Mouse (Mus musculus): ENCODE measurements around the gene Ppara. TPM values are rescaled to one million over a fixed set of nuclear protein-coding genes. Genes with fewer than 3 reads are reported as not detected.

Gene Ppara
- polyA plus RNA-seq, 1 experiment from 2014 or later: 14.3 TPM

DNA sequence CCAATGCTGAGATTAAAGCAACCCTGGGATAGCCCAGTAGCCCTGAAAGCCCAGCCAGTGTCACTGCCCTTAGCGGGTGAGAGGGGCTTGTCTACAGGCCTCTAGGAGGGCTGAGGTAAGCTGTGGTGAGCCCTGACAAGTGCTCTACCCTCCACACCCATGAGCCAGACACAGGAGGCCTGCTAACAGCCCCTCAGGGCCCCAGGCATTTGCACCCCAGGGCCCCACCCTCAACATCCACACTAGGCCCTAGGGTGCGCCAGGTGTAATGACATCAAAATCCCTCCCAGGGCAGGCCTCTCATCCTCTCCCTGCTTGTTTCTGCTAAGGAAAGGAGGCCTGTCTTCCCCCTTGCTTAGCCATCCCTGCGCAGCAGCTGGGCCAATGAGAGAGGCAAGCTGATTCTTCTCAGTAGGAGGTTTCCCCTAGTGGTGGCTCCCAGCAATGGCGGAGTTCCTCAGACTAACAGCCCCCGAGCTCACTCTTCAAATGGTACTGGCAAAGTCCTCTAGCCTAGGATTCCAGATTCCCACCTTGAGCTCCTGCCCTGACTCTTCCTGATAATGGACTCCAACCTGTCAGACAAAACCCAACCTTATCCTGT is 22.1 kb upstream of the Ppara start:
- H3K27ac ChIP-seq (ENCODE audit: low read depth, low read length): no peak overlapping the region

DNA sequence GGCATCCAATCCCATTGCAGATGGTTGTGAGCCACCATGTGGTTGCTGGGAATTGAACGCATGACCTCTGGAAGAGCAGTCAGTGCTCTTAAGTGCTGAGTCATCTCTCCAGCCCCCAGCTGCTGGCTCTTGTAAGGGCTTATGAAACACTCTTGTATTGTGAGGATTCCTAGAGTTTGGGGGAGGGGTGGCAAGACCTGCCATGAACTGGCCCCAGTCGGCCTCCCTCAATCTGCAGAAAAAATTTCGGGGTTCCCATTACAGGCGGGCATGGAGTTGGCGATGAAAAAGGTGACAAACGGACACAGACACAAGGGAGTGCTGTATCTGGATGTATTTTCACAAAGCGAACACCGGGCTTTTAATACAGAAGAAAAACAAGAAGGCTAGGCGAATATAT is 21.4 kb upstream of the Ppara start:
- WGBS: 86% methylated on average over 9 of the region's 9 CpGs
- Histone ChIP-seq H3K27me3 (replicated peaks; ENCODE audit: control insufficient read depth, insufficient read depth, low read length) (no peaks in the 10 kb centered on the region), H3K36me3 (ENCODE audit: control insufficient read depth, insufficient read depth) (no peaks in the 10 kb centered on the region), H3K4me1 (replicated peaks; ENCODE audit: control insufficient read depth, insufficient read depth, low read length) (no peaks in the 10 kb centered on the region), H3K4me3 (ENCODE audit: low read depth, low read length) (no peak overlapping the region), H3K27ac (ENCODE audit: low read depth, low read length) (no peak overlapping the region), H3K9ac (ENCODE audit: low read depth, low read length) (no peak overlapping the region), H3K9me3 (ENCODE audit: control insufficient read depth) (no peaks in the 10 kb centered on the region), H3K4me2 (replicated peaks; ENCODE audit: low read depth) (no peak overlapping the region)
- no peak for ATAC-seq
- no peak for TF ChIP-seq CTCF (IDR thresholded peaks at IDR 0.05; ENCODE audit: low read depth)

More for the DNA sequence above, 22.1 kb upstream of the Ppara start:
- no peaks in the 10 kb centered on the region for H3K4me1 ChIP-seq (replicated peaks; ENCODE audit: control insufficient read depth, insufficient read depth, low read length)
- peak; percentile 26; the same call in 1 of the 2 replicates for ATAC-seq
- WGBS: 35% methylated on average over 5 of the region's 5 CpGs
- no peak overlapping the region for H3K4me3 ChIP-seq (ENCODE audit: low read depth, low read length)
- H3K4me2 ChIP-seq (replicated peaks; ENCODE audit: low read depth): no peak overlapping the region
- TF ChIP-seq CTCF (IDR thresholded peaks at IDR 0.05; ENCODE audit: low read depth): peak; percentile 77
- H3K9me3 ChIP-seq (ENCODE audit: control insufficient read depth): no peaks in the 10 kb centered on the region
- no peak overlapping the region for H3K9ac ChIP-seq (ENCODE audit: low read depth, low read length)
- H3K27me3 ChIP-seq (replicated peaks; ENCODE audit: control insufficient read depth, insufficient read depth, low read length): no peaks in the 10 kb centered on the region
- H3K36me3 ChIP-seq (ENCODE audit: control insufficient read depth, insufficient read depth): no peaks in the 10 kb centered on the region

DNA sequence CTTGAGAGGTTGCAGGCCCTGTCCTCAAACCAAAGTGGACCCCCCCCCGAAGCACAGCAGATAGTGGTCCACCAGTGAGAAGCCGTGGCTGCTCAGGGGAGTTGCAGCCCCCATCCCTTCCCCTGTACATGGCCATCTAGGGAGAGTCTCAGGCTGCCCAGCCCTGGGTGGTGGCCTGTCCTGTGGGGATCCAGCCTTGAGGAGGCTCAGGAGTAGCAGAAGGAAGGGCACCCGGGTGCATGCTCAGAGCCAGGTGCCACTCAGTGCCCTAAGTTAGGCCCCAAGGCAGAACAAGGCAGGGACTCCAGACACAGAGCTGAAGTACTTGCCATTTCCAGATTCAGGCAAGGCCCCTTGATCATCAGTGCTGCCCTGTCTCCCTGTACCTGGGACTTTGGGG is 19.7 kb upstream of the Ppara start:
- no peak overlapping the region for H3K27ac ChIP-seq (ENCODE audit: low read depth, low read length)
- H3K4me3 ChIP-seq (ENCODE audit: low read depth, low read length): no peak overlapping the region
- no peaks in the 10 kb centered on the region for H3K36me3 ChIP-seq (ENCODE audit: control insufficient read depth, insufficient read depth)
- 81% methylated on average over 3 of the region's 3 CpGs for WGBS
- ATAC-seq: no peak
- H3K4me2 ChIP-seq (replicated peaks; ENCODE audit: low read depth): no peak overlapping the region
- no peaks in the 10 kb centered on the region for H3K4me1 ChIP-seq (replicated peaks; ENCODE audit: control insufficient read depth, insufficient read depth, low read length)
- no peak overlapping the region for H3K9ac ChIP-seq (ENCODE audit: low read depth, low read length)
- TF ChIP-seq CTCF (IDR thresholded peaks at IDR 0.05; ENCODE audit: low read depth): no peak
- H3K9me3 ChIP-seq (ENCODE audit: control insufficient read depth): no peaks in the 10 kb centered on the region
- no peaks in the 10 kb centered on the region for H3K27me3 ChIP-seq (replicated peaks; ENCODE audit: control insufficient read depth, insufficient read depth, low read length)

DNA sequence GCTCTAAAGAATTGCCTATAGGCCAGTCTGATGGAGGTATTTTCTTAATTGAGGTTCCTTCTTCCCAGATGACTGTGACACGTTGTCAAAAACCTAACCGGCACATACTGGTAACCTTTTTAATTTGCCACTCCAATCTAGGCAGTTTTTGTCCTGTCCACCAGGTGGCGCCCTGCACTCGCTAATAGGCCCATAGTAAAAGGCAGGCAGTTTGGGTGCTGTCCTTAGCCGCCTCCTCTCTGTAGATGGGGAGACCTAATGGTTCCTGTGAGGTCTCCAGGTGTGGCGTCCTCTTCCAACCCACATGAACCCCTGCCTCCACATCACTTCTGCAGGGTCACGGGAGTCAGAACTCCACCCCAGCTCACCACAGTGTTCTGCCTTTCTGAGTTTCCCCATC is 18.7 kb upstream of the Ppara start:
- no peak overlapping the region for H3K27ac ChIP-seq (ENCODE audit: low read depth, low read length)
- TF ChIP-seq CTCF (IDR thresholded peaks at IDR 0.05; ENCODE audit: low read depth): peak; percentile 97
- H3K9ac ChIP-seq (ENCODE audit: low read depth, low read length): no peak overlapping the region
- no peak overlapping the region for H3K4me3 ChIP-seq (ENCODE audit: low read depth, low read length)
- no peaks in the 10 kb centered on the region for H3K36me3 ChIP-seq (ENCODE audit: control insufficient read depth, insufficient read depth)
- H3K9me3 ChIP-seq (ENCODE audit: control insufficient read depth): no peaks in the 10 kb centered on the region
- no peak overlapping the region for H3K4me2 ChIP-seq (replicated peaks; ENCODE audit: low read depth)
- H3K4me1 ChIP-seq (replicated peaks; ENCODE audit: control insufficient read depth, insufficient read depth, low read length): no peaks in the 10 kb centered on the region
- WGBS: 4% methylated on average over 7 of the region's 7 CpGs
- ATAC-seq: no peak
- H3K27me3 ChIP-seq (replicated peaks; ENCODE audit: control insufficient read depth, insufficient read depth, low read length): no peaks in the 10 kb centered on the region

DNA sequence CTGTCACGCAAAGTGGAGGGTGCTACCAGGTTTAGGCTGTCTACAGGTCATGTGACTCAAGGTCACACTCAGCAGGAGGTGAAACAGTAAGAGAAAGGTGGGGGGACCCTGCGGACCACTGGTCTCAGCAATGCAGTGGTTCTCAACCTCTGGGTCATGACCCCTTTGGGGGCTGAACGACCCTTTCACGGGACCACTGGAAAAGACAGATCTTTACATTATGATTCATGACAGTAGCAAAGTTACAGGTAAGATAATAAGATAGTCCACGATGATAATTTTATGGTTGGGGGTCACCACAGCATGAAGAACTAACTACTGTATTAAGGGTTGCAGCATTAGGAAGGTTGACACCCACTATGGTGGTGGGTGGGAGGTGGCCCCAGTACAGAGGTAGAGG is 18.2 kb upstream of the Ppara start:
- H3K27me3 ChIP-seq (replicated peaks; ENCODE audit: control insufficient read depth, insufficient read depth, low read length): no peaks in the 10 kb centered on the region
- no peaks in the 10 kb centered on the region for H3K9me3 ChIP-seq (ENCODE audit: control insufficient read depth)
- H3K27ac ChIP-seq (ENCODE audit: low read depth, low read length): no peak overlapping the region
- no peak for TF ChIP-seq CTCF (IDR thresholded peaks at IDR 0.05; ENCODE audit: low read depth)
- no peaks in the 10 kb centered on the region for H3K36me3 ChIP-seq (ENCODE audit: control insufficient read depth, insufficient read depth)
- no peak overlapping the region for H3K4me2 ChIP-seq (replicated peaks; ENCODE audit: low read depth)
- 79% methylated on average over 5 of the region's 5 CpGs for WGBS
- ATAC-seq: no peak
- no peak overlapping the region for H3K4me3 ChIP-seq (ENCODE audit: low read depth, low read length)
- H3K9ac ChIP-seq (ENCODE audit: low read depth, low read length): no peak overlapping the region
- H3K4me1 ChIP-seq (replicated peaks; ENCODE audit: control insufficient read depth, insufficient read depth, low read length): no peaks in the 10 kb centered on the region

DNA sequence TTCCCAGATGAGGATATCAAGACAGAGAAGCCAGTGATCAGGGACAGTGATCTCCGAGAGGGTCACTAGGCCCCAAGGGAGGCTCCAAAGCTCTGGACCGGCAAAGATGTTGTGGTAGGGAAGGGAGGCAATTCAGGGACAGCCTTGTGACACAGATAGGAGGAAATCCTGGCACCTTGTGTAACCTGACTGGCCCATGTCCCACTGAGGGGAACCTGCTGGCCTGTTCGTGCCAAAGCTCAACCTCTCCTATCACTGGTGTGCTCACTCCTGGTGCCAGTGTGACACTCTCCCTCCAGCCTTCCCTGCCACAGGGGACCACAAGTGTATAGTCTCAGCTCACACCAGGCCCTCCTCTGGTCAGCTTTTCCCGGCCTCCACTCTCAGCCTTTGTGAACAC is 17.8 kb upstream of the Ppara start:
- H3K36me3 ChIP-seq (ENCODE audit: control insufficient read depth, insufficient read depth): no peaks in the 10 kb centered on the region
- no peak overlapping the region for H3K27ac ChIP-seq (ENCODE audit: low read depth, low read length)
- H3K9ac ChIP-seq (ENCODE audit: low read depth, low read length): no peak overlapping the region
- H3K4me1 ChIP-seq (replicated peaks; ENCODE audit: control insufficient read depth, insufficient read depth, low read length): no peaks in the 10 kb centered on the region
- ATAC-seq: no peak
- H3K4me3 ChIP-seq (ENCODE audit: low read depth, low read length): no peak overlapping the region
- no peaks in the 10 kb centered on the region for H3K9me3 ChIP-seq (ENCODE audit: control insufficient read depth)
- 68% methylated on average over 4 of the region's 4 CpGs for WGBS
- no peak for TF ChIP-seq CTCF (IDR thresholded peaks at IDR 0.05; ENCODE audit: low read depth)
- no peak overlapping the region for H3K4me2 ChIP-seq (replicated peaks; ENCODE audit: low read depth)
- H3K27me3 ChIP-seq (replicated peaks; ENCODE audit: control insufficient read depth, insufficient read depth, low read length): no peaks in the 10 kb centered on the region

DNA sequence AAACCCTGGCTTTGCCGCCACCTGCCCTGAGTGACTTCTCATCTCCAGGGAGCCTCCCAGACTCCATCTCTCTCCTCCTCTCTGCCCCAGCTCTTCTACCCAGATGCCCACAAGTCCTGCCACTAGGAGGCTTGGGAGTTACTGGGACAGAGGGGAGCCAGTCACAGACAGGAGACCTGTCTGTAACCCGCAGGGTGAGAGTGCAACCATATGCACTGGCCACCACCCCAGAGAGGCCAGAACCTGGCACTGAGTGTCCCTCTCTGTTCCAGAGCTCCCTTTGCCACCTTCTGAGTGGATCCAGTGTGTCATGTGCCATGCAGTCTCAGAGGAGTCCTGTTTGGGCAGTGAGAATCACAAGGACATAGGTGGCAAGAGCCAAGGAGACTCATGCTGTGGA is 17.0 kb upstream of the Ppara start:
- TF ChIP-seq CTCF (IDR thresholded peaks at IDR 0.05; ENCODE audit: low read depth): peak; percentile 57
- Histone ChIP-seq H3K27ac (ENCODE audit: low read depth, low read length) (no peak overlapping the region), H3K4me3 (ENCODE audit: low read depth, low read length) (no peak overlapping the region), H3K9me3 (ENCODE audit: control insufficient read depth) (no peaks in the 10 kb centered on the region), H3K4me2 (replicated peaks; ENCODE audit: low read depth) (no peak overlapping the region), H3K4me1 (replicated peaks; ENCODE audit: control insufficient read depth, insufficient read depth, low read length) (no peaks in the 10 kb centered on the region), H3K27me3 (replicated peaks; ENCODE audit: control insufficient read depth, insufficient read depth, low read length) (no peaks in the 10 kb centered on the region), H3K9ac (ENCODE audit: low read depth, low read length) (no peak overlapping the region), H3K36me3 (ENCODE audit: control insufficient read depth, insufficient read depth) (no peaks in the 10 kb centered on the region)
- whole genome bisulfite sequencing: 82% methylated on average over 2 of the region's 2 CpGs
- no peak for ATAC-seq
